Mouse (Mus musculus) kidney, adult 10 weeks (tissue): ENCODE data around the gene Sel1l. TPM values are rescaled to one million over a fixed set of nuclear protein-coding genes. Genes with fewer than 3 reads are reported as not detected.

ENCODE experiments used
- polyA plus RNA-seq: library from polyadenylated mRNA; stranded (reverse); fragments of 350-450 nt; fragmentation: Illumina TruSeq; extraction: RNeasy Lipid Tissue Mini Kit (QIAGEN cat#74804); gene quantifications from one replicate; pipeline ENCODE4 v1.2.3, GENCODE M21; 2014; ENCODE audit warnings: low read depth, low replicate concordance

The Sel1l gene
- polyA plus RNA-seq, result 99.6 TPM

GRCm38 (mm10) chr12:91849045-91849467 is at the start of gene Sel1l:
Gene Sel1l (minus strand): TSS chr12:91849157.

DNA sequence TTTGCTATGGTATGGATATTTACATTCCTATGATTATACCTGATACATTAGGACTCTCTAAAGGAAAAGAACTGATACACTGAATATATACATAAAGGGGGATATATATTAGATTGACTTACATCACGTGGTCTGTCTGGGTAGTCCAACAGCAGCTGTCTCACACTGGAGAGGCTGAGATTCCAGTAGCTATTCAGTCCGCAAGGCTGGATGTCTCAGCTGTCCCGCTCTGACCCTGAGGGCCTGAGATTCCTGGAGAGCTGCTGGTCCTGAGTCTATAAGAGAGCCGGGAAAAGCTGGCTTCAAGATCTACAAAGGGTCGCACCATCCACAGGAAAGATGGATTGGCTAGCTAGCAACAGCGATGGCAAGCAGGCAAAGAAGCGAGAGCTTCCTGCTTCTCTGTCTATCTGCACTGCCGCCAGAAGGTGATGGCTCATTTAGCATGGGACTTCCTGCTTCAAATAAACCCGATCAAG is 61.0 kb downstream of the Sel1l start, which contains the start of gene Ston2:
Gene Ston2 (minus strand): TSS at position 429 of the 479 bp plus-strand sequence.

Other genes starting within 250 kb of the Sel1l start
- 23.3 TPM for gene Ston2, start 60.8 kb downstream of the Sel1l start, polyA plus RNA-seq